Mouse (Mus musculus) embryonic fibroblast, embryonic 13.5 days (primary cell): ENCODE measurements around the gene Celsr1.

Experiments used
- CTCF ChIP-seq: IDR thresholded peaks from 2 replicates; pipeline ENCODE4 v1.5.1; 2011; ENCODE audit warnings: mild to moderate bottlenecking, control low read depth, low read length, moderate library complexity, borderline replicate concordance; ENCODE audit not compliant: insufficient read depth
- POLR2A ChIP-seq: IDR thresholded peaks from 2 replicates; pipeline ENCODE4 v1.6.1; 2011; ENCODE audit warnings: low read depth, mild to moderate bottlenecking, control low read depth, low read length, moderate library complexity

DNA sequence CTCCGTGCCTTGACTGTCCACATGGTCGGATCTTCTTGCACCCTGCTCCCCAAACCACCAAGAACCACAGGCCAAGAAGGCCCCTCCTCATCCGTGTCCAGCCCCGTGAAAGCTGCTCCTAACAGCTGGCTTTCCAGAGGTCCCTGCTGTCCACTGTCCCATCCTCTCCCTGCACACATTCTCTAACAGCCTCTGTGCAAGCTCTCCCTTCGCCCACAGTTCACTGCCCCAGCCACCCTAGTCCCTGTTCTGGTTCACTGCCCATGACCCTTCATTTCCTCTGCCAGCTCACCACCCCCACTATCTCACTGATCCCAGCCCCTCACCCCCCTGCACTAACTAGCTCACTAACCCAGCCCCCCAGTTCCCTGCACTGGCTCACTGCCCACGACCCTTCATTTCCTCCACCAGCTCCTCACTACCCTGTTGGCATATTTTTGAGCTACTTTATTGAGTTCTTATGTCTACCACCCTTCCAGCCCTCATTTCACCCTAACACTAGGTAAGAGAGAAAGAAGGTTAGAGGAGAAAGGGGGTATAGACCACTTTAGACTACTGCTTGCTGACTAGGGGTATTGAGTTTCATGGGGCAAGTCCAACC is 18.4 kb upstream of the Celsr1 start:
- TF ChIP-seq POLR2A (no peak), CTCF (no peak)
